Mouse (Mus musculus): Measurements from ENCODE around the gene Olfr726. TPM values are rescaled to one million over a fixed set of nuclear protein-coding genes. Genes with fewer than 3 reads are reported as not detected.

Olfr726 gene
- total RNA-seq (2021): not detected

DNA sequence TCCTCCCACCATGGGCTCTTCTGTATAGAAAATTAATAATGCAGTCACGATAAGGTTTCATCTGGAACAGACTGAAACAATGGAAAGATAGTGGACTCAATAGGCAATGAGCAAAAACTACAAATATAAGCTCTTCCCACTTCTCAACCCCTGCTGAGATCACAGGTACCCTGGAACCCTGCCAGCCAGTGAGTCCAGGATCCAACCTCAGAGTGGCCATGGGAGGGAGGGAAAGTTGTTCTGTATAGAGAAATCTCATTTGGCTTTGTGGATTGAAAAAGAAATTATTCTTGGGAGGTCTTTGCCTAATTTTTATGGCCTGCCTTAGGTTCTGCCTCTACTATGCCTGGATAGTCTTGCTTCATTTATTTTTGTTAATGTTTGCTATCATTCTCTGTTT, at the start of gene Olfr726:
Olfr726 (minus strand) TSS at position 101 of the 400 bp plus-strand sequence.
- intact Hi-C loops (cut with DNase I): no loop called here
- DNase-seq (ENCODE audit: low spot score in 2 of 2): no peak

DNA sequence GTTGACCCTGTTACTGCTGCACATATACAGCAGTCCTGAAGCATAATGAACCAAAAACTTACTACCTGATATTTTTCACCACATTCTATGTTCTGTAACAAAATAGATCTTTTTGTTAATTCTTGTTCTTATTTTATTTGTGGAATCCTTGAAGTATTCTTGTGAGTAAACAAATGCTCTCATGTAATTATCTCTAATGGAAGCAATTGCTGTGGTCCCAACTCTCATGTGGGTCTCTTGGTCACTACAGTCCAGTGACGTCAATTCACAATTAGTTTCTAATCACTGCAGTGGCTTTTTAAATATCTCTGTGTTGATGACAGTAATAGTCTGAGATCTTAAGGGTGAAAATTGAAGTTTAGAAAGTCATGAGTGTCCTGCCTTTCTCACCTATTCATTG, 32.1 kb upstream of the Olfr726 start, which contains the start of gene Olfr727:
Olfr727 (plus strand) TSS at position 301 of the 400 bp plus-strand sequence.
- no peak for DNase-seq (ENCODE audit: low spot score in 2 of 2)
- intact Hi-C loops (cut with DNase I): no loop called here

DNA sequence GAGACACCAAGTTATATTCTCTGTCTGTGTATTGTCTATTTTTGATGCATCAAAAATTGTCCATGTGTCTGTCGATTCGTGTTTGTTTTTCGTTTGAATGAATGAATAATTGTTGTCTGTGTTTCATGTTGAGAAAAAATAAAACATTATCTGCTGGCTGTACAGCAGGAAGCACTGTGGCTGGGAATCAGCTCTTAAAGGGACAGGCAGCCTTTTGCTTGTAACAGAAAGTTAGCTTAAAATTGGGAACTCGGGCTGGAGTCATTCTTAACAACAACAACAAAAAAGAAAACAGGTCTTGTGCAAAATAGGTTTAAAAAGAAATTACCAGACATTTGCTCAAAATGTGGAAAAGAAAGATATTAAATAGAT, 28.0 kb downstream of the Olfr726 start:
- intact Hi-C loops (cut with DNase I): loop anchor here (10.0 kb wide), 1 partner anchor 722 kb away; the partner anchor contains the start of gene Ttc5
- DNase-seq (ENCODE audit: low spot score in 2 of 2): no peak

DNA sequence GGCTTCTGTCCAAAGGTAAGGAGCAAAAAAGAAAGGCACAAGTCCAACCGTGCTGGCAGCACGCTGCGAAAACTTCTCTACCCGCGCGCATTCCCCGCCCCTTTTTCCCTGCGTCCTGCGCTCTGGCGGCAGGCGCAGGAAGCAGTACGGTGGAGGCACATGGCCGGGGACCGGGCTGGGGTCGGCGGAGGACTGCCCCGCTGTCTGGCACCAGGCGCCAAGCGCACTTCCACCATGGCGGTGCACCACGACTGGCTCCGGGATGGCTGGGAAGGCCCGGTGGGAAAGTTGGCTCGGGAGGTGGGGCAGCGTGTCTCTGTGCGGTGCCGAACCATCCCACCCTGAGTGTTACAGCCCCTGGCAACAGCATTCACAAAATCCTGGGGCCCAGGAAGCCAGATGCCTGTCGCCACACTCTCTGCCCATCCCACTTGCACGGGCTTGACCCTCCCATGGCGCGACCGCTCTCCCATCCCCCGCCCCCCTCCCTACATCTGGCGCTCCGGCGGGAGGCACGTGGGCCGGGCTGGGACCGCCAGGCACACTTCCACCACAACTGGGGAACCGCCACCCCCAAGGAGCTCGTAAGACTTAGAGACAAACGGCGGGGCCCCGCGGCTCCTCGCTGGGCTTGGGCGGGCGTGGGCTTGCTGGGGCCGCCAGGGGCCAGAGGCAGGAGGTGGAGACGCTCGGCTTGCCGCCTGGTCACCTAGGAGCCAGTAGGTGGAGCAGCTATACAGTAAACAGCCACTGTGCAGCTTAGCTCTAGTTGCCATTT, 28.6 kb downstream of the Olfr726 start:
- intact Hi-C loops (cut with DNase I): loop anchor here (10.0 kb wide), 1 partner anchor 723 kb away; the partner anchor contains the start of gene Ttc5
- peak; percentile 45 to 54 for DNase-seq (ENCODE audit: low spot score in 2 of 2)

- intact Hi-C loops (cut with DNase I): loop anchor here (10.0 kb wide), 1 partner anchor 723 kb away; the partner anchor contains the start of gene Ttc5
- DNase-seq (ENCODE audit: low spot score in 2 of 2): no peak
Observed at GRCm38 (mm10) chr14:50061590-50061954, 29.2 kb downstream of the Olfr726 start.

DNA sequence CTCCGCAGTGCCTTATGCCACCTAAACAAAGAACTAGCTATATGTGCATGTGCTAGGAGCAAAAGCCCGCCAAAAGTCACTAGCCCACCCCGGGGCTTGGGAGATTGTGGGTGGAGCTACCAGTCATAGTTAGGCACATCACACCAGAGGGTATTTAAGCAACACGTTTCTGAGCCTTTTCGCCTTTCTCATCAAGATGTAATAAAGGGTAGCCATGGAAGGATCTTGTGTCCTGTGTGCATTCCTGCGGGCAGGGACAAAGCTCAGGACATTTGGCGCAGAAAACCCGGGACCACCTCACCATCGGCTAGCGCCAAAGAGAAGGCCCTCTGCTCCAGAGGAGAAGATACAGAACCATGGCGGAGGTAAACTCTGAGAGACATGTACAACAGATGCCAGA, 29.6 kb downstream of the Olfr726 start:
- intact Hi-C loops (cut with DNase I): loop anchor here (10.0 kb wide), 1 partner anchor 724 kb away; the partner anchor contains the start of gene Ttc5

DNA sequence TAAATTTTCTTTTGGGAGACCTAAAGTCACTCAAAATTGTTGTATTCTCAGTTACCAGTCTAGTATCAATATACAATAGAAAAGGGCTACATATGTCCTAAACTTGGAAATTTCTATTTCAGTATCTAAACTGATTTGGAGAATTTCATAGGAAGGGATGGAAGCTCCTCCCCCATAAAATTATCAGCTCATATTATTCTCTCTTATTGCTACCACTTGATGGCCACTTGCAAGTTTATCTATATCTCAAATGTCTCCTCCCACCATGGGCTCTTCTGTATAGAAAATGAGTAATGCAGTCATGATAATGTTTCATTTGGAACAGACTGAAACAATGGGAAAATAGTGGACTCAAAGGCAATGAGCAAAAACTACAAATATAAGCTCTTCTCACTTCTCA, 50.5 kb downstream of the Olfr726 start, which contains the start of gene Olfr725:
Olfr725 (minus strand) TSS at position 101 of the 400 bp plus-strand sequence.
- no peak for DNase-seq (ENCODE audit: low spot score in 2 of 2)
- intact Hi-C loops (cut with DNase I): no loop called here

More for the DNA sequence above, 29.6 kb downstream of the Olfr726 start:
- no peak for DNase-seq (ENCODE audit: low spot score in 2 of 2)

Other genes starting within 250 kb of the Olfr726 start
- not detected for gene Olfr722, start 189.0 kb downstream of the Olfr726 start, total RNA-seq (2021)
- not detected for gene Olfr723, start 159.2 kb downstream of the Olfr726 start, total RNA-seq (2021)
- not detected for gene Olfr724, start 127.7 kb downstream of the Olfr726 start, total RNA-seq (2021)
- gene Olfr725, start 50.6 kb downstream of the Olfr726 start, total RNA-seq (2021): not detected
- not detected for gene Olfr727, start 32.2 kb upstream of the Olfr726 start, total RNA-seq (2021)
- gene Olfr728, start 51.7 kb upstream of the Olfr726 start, total RNA-seq (2021): not detected
- gene Olfr729, start 62.0 kb upstream of the Olfr726 start, total RNA-seq (2021): not detected
- gene Olfr730, start 97.2 kb upstream of the Olfr726 start, total RNA-seq (2021): not detected
- gene Olfr731, start 150.9 kb upstream of the Olfr726 start, total RNA-seq (2021): not detected
- gene Olfr732, start 193.3 kb upstream of the Olfr726 start, total RNA-seq (2021): not detected
- gene Olfr733, start 210.6 kb upstream of the Olfr726 start, total RNA-seq (2021): not detected
- gene Olfr734, start 235.8 kb upstream of the Olfr726 start, total RNA-seq (2021): not detected